Mouse (Mus musculus) lung, postnatal 0 days (tissue): ENCODE results near the gene Stx6. TPM values are rescaled to one million over a fixed set of nuclear protein-coding genes. Genes with fewer than 3 reads are reported as not detected.

Experiments used
- ATAC-seq: fragments of 200-750 bp; cut with Nextera tagmentation; 2 replicates; pipeline ENCODE4 v1.8.0; 2017; ENCODE audit warnings: moderate library complexity
- DNase-seq: peaks from one replicate; pipeline ENCODE4 v3.0.0-alpha.2; 2016; ENCODE audit warnings: low spot score
- H3K27ac ChIP-seq: fragments of 300-500 bp; sonication (generic); 2 replicates; pipeline ENCODE4 v1.5.1; 2014; ENCODE audit warnings: antibody characterized with exemption, mild to moderate bottlenecking, low read length, mixed read lengths
- H3K27me3 ChIP-seq: fragments of 300-500 bp; sonication (generic); replicated peaks from 2 replicates; pipeline ENCODE4 v1.6.1; 2014; ENCODE audit warnings: low read length, mixed read lengths; ENCODE audit not compliant: insufficient read depth
- H3K36me3 ChIP-seq: fragments of 300-500 bp; sonication (generic); 2 replicates; pipeline ENCODE4 v1.6.1; 2014; ENCODE audit warnings: low read length, mixed read lengths; ENCODE audit not compliant: insufficient read depth
- H3K4me1 ChIP-seq: fragments of 300-500 bp; sonication (generic); 2 replicates; pipeline ENCODE4 v1.6.1; 2014; ENCODE audit warnings: antibody characterized with exemption, low read depth, low read length, mixed read lengths; ENCODE audit not compliant: insufficient read depth
- H3K4me2 ChIP-seq: fragments of 300-500 bp; sonication (generic); replicated peaks from 2 replicates; pipeline ENCODE4 v1.6.1; 2014; ENCODE audit warnings: low read depth, mild to moderate bottlenecking, low read length, moderate library complexity, mixed read lengths
- H3K4me3 ChIP-seq: fragments of 300-500 bp; sonication (generic); 2 replicates; pipeline ENCODE4 v1.5.1; 2014; ENCODE audit warnings: low read depth, low read length
- H3K9ac ChIP-seq: fragments of 300-500 bp; sonication (generic); replicated peaks from 2 replicates; pipeline ENCODE4 v1.6.1; 2014; ENCODE audit warnings: low read depth, mild to moderate bottlenecking
- H3K9me3 ChIP-seq: fragments of 300-500 bp; sonication (generic); 2 replicates; pipeline ENCODE4 v1.6.1; 2016; ENCODE audit warnings: low read length, mixed read lengths
- CTCF ChIP-seq: IDR thresholded peaks from 2 replicates; pipeline ENCODE4 v1.5.1; 2016; ENCODE audit warnings: antibody characterized with exemption, mild to moderate bottlenecking
- EP300 ChIP-seq: IDR thresholded peaks from 2 replicates; pipeline ENCODE4 v1.6.1; 2016; ENCODE audit warnings: antibody characterized with exemption, mild to moderate bottlenecking, control low read depth
- WGBS: fragments of 180-500 bp; shearing (Covaris S2); extraction: QIAGEN DNeasy Blood & Tissue Kit; methylation state at CpG from one replicate; pipeline ENCODE4 v1.1.7; 2014; 5-methylcytosine and 5-hydroxymethylcytosine counted together
- polyA plus RNA-seq: library from polyadenylated mRNA; unstranded; fragments of >200 nt; fragmentation: Nextera tagmentation; extraction: Ambion mirVana; gene quantifications from 2 replicates; pipeline ENCODE4 v1.2.1, GENCODE M21; 2015

Gene Stx6
- polyA plus RNA-seq: 74.3 and 77.4 TPM in 2 replicates

DNA sequence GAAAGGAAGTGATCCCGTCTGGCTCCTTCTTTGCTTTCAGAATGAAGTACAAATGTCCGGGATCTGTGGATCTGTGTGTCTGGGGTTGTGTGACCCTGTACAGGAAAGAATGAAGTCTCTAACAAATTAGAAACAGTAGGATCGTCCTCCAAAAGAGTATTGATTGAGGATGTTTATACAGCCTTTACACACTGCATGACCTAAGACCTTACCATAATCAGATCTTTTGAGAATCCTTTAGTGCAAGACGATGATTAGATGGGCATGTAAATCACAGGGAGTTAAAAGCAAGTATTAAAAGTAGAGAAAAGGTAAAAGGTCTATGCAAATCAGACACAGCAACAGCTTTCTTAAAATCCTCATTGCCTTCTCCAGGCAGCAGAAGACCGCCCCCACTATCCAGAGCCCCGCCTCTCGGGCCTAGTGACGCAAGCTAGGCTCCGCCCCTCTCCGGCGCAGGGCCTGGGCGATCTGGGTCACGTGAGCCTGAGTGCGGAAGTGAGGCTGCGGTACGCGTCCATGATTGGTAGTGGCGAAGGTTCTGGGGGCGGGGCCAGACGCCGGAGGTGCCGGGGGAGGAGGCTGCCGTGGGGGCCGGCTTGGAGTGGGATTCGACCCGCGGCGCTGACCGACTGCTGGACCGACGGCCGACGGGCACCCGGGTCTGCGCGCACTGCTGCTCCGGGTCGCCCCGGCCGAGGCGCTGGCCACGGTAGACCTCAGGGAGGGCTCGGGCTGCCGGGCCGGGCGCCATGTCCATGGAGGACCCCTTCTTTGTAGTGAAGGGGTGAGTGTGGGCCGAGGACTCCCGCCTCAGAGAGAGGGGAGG lies at the start of gene Stx6:
Gene Stx6 (plus strand): TSS at position 575 of the 829 bp plus-strand sequence.
- WGBS: 2% methylated on average over 47 of the region's 48 CpGs
- Histone ChIP-seq H3K36me3 (no peaks in the 10 kb centered on the region), H3K4me3 (peak within 1 kb of the TSS; percentile 95), H3K4me2 (peak within 1 kb of the TSS; percentile 85), H3K27me3 (no peaks in the 10 kb centered on the region), H3K4me1 (no peaks in the 10 kb centered on the region), H3K27ac (peak within 1 kb of the TSS; percentile 95), H3K9me3 (no peaks in the 10 kb centered on the region), H3K9ac (peak within 1 kb of the TSS; percentile 79)
- TF ChIP-seq EP300: no peak
- TF ChIP-seq CTCF: no peak
- DNase-seq: peak; percentile 99
- peak; percentile 99 for ATAC-seq

DNA sequence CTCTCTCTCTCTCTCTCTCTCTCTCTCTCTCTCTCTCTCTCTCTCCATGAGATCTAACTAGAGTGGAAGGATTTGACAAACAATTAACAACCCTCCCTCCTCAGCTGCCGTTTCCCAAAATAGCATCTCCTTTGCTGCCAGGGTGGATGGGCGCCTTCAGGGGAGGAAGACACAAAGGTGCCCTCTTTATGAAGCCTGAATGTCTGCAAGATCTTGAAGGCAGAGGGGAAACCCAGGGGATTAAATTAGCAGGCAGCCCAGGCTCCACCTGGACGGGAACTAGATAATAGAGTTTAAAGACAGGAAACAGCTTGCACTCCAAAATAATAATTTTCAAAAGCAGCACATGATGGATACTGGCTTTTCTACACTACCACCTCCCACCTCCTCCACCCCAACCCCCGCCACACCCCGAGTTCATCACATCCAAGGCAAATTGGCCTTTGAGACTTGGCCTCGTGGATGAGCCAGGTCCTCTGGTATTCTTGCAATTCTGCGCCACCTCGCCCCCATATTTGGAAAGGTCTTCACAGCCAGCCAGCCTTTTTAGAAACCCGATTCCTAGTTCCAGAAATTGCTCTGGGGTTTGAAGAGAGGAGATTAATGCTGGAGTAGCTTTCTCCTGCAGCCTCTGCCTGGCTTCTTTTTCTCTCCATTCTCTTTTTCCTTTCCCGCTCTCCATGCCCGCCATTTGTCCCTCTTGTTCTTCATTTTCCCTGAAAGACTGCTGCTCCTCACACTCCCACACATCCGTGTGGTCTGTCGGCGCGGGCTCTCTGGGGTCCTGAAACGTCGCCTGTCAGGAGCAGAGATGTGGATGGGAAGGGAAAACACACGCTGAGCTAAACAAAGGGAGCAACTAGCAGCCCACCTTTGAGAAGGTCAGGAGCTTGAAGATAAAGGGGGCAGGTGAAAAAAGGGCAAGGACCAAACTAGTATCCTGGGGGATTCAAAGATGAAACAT lies 48.8 kb upstream of the Stx6 start:
- WGBS: 20% methylated on average over 18 of the region's 18 CpGs
- Histone ChIP-seq H3K4me1 (peaks cover 7% of the 10 kb centered on the region; the same call in 1 of the 2 replicates), H3K4me2 (no peak overlapping the region), H3K27ac (no peak overlapping the region), H3K4me3 (no peak overlapping the region), H3K9me3 (no peaks in the 10 kb centered on the region), H3K36me3 (no peaks in the 10 kb centered on the region), H3K27me3 (no peaks in the 10 kb centered on the region), H3K9ac (no peak overlapping the region)
- TF ChIP-seq CTCF (no peak), EP300 (no peak)
- ATAC-seq (0 out of 2 replicates have a peak, but pooled peaks have one; percentile 14), DNase-seq (peak; percentile 12)

DNA sequence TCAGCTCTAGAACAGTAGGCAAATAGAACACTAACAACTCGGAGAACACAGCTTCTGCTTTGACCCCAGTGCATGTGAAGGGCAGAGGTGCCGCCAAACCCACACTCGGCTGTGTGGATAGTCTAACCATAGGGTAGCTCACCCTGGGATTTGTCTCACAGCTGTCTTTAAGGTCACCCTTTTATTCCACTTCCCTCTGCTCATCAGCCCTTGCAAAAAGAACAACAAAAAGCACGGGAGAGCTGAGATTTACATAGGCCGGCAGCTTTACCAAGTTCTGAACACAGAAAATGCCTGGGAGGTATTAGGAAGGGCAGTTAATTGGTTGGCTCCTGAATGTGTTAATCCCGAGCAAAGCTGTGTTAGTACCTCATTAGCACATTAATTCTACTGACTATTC lies 47.0 kb upstream of the Stx6 start:
- no peak for TF ChIP-seq CTCF
- TF ChIP-seq EP300: no peak
- no peak overlapping the region for H3K27ac ChIP-seq
- H3K27me3 ChIP-seq: no peaks in the 10 kb centered on the region
- H3K4me3 ChIP-seq: no peak overlapping the region
- DNase-seq: no peak
- no peaks in the 10 kb centered on the region for H3K36me3 ChIP-seq
- no peak for ATAC-seq
- WGBS: 69% methylated on average over 6 of the region's 6 CpGs
- no peak overlapping the region for H3K9ac ChIP-seq
- H3K9me3 ChIP-seq: no peaks in the 10 kb centered on the region
- no peak overlapping the region for H3K4me2 ChIP-seq
- peaks cover 8% of the 10 kb centered on the region; the same call in 1 of the 2 replicates for H3K4me1 ChIP-seq

DNA sequence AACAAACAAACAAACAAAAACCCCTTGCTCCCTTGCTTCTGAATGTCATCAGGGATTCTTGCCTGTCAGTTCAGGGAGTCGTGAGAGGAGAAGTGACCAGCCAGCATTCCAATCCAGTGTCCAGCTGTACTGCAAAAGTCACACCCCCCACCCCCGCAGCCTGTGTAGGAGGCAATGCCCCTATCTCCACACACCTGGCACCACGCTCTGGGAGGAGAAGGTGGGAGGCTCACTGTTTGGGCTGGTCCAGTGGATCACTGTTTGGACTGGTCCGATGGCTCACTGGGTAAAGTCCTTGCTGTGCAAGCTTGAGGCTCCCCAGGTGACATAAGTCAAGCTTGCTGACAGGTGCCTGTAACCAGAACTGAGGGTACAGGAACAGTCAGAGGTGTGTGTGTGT lies 46.4 kb upstream of the Stx6 start:
- peaks cover 8% of the 10 kb centered on the region; the same call in 1 of the 2 replicates for H3K4me1 ChIP-seq
- H3K36me3 ChIP-seq: no peaks in the 10 kb centered on the region
- H3K27me3 ChIP-seq: no peaks in the 10 kb centered on the region
- no peak for ATAC-seq
- H3K4me3 ChIP-seq: no peak overlapping the region
- H3K9ac ChIP-seq: no peak overlapping the region
- no peaks in the 10 kb centered on the region for H3K9me3 ChIP-seq
- H3K27ac ChIP-seq: no peak overlapping the region
- no peak overlapping the region for H3K4me2 ChIP-seq
- no peak for DNase-seq
- WGBS: 49% methylated on average over 4 of the region's 4 CpGs
- TF ChIP-seq EP300 (no peak), CTCF (no peak)

DNA sequence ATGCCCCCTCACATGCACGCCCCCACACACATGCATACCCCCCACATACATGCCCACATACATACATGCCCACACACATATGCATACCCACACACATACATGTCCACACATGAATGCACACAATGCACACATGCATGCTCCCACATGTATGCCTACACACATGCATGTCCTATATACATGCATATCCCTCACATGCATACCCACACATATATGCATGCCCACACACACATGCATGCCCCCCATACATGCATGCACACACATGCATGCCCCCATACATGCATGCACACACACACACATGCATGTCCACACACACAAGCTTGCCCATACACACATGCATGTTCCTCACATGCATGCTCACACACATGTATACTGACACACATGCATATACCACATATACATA lies 45.6 kb upstream of the Stx6 start:
- Histone ChIP-seq H3K9me3 (no peaks in the 10 kb centered on the region), H3K27me3 (no peaks in the 10 kb centered on the region), H3K4me3 (no peak overlapping the region), H3K9ac (no peak overlapping the region), H3K4me1 (peaks cover 8% of the 10 kb centered on the region; the same call in 1 of the 2 replicates), H3K36me3 (no peaks in the 10 kb centered on the region), H3K27ac (no peak overlapping the region), H3K4me2 (no peak overlapping the region)
- 100% methylated on average over 1 of the region's 1 CpGs for WGBS
- DNase-seq (no peak), ATAC-seq (no peak)
- TF ChIP-seq EP300 (no peak), CTCF (no peak)

DNA sequence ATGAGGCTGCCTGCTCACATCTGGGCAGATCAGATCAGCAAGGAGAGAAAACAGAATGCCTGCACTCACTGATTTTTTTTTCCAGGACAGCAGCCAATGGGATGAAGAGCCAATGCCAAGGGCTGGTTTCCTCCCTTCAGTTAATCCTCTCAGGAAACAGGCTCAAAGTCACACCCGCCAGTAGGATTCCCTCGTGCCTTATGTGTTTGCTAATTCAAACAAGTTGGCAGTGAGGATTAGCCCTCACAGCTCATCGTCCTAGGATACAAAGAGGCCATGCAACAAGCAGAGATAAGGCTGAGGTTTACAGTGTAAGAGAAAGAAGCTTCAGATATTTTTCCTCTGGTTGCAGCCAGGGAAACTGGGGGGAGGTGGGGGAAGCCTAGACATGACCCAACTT lies 44.6 kb upstream of the Stx6 start:
- H3K4me3 ChIP-seq: no peak overlapping the region
- ATAC-seq (peak; percentile 11; the same call in 1 of the 2 replicates), DNase-seq (peak; percentile 12)
- 12% methylated on average over 3 of the region's 3 CpGs for WGBS
- H3K27ac ChIP-seq: no peak overlapping the region
- no peak overlapping the region for H3K4me2 ChIP-seq
- H3K27me3 ChIP-seq: no peaks in the 10 kb centered on the region
- peaks cover 5% of the 10 kb centered on the region; the same call in 1 of the 2 replicates for H3K4me1 ChIP-seq
- no peak overlapping the region for H3K9ac ChIP-seq
- H3K9me3 ChIP-seq: no peaks in the 10 kb centered on the region
- no peaks in the 10 kb centered on the region for H3K36me3 ChIP-seq
- TF ChIP-seq EP300 (no peak), CTCF (no peak)
